Mouse (Mus musculus): ENCODE measurements around the gene Gpatch8. TPM values are rescaled to one million over a fixed set of nuclear protein-coding genes. Genes with fewer than 3 reads are reported as not detected.

The Gpatch8 gene
- polyA plus RNA-seq, 1 experiment from 2014 or later = 32.6 TPM

DNA sequence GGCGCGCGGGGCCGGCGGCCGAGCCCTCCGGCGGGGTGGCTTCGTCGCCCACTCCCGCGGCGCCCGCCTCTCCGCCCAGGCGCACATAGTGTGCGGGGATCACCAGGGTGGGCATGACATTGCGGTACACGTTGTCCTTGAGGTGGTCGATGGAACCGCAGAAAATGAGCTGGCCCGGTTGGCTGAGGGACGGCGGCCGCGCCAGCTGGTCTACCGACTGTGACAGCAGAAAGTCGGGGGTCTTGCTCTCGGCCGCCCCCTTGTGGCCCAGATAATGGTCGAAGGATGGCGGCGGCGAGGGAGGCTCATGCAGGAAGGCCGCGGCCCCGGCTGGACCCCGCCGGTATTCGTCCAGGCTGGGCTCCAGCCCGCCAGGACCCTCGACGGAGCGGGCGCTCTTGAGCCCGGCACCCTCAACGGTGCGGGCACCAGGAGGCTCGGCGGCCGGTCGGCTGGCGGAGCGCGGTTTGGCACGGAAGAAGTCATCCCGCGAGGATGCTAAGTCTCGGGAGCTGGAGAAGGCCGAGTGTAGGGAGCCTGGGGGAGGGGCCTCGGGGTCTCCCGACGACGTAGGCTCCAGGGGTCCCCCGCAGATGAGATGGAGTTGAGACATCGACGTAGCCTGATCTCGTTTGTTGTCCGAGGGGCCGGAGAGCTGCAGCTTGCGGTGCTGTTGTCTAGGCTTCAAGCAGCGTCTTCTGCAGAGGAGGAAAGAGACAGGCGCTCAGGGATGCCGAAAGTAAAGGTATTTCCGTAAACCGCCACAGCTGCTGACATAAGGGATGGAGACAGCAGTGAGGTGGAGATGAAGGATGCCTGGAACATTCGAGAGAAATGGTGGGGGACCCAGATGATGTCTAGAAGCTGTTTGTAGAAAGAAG is 117.7 kb downstream of the Gpatch8 start:
- Histone ChIP-seq H3K9ac (ENCODE audit: low read length) (peak overlapping the region; percentile 54), H3K36me3 (ENCODE audit: control insufficient read depth, insufficient read depth, low read length) (peaks cover 90% of the 10 kb centered on the region), H3K4me3 (ENCODE audit: low read depth, low read length) (peak overlapping the region; percentile 26), H3K27me3 (replicated peaks; ENCODE audit: control insufficient read depth, insufficient read depth, low read length) (no peaks in the 10 kb centered on the region), H3K9me3 (replicated peaks; ENCODE audit: control insufficient read depth, low read length) (no peaks in the 10 kb centered on the region), H3K4me1 (ENCODE audit: control insufficient read depth, insufficient read depth, low read length) (peaks cover 17% of the 10 kb centered on the region), H3K27ac (ENCODE audit: low read depth, low read length) (peak overlapping the region; percentile 52; the same call in 1 of the 2 replicates), H3K4me2 (ENCODE audit: low read length) (peak overlapping the region; percentile 56)
- DNase-seq (ENCODE audit: low spot score) = peak; percentile 83
- 12% methylated on average over 76 of the region's 77 CpGs for WGBS
- ATAC-seq = peak; percentile 35

DNA sequence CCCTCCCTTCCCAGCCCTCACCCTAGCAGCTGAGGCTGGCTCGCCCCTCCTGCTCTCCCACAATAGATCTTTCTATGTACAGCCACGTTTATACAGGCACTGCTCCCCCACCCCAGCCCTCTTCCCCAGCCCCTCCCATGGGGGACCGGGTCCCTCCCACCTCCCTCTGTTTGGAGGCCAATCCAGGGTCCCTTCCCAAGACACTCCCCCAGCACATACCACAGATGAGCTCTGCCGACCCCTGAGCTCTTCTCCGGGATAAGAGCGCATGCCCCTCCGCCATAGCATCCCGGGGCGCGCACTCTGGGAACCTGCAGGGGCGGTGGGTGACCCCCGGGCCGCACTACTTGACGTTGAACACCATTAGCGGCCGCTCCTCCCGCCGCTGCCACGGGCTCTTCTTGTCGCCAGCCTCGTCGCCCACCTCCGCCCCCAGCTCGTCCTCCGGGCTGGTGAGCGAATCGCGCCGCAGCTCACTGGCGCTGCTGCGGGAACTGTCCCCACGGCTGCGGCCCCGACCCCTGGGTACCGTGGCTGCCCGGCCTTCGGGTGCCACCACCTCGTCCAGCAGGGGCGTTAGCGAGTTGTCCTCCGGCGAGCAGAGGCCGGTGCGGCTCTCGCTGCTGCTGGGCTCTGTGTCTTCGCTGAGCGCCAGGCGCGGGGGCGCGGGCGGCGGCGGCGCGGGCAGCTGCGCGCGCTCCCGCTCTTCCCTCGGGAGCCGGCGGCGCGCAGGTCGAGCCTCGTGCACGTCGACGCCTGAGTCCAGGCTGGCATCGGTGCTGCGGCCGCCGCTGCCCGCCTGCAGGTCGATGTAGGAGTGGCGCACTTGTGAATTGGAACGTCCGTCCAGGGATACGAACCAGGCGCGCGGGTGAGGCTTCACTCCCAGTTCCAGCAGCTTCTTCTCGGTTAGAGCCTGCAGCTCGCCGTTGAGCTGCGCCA is 118.8 kb downstream of the Gpatch8 start:
- peaks cover 84% of the 10 kb centered on the region for H3K36me3 ChIP-seq (ENCODE audit: control insufficient read depth, insufficient read depth, low read length)
- H3K9ac ChIP-seq (ENCODE audit: low read length) = peak overlapping the region; percentile 54
- H3K27ac ChIP-seq (ENCODE audit: low read depth, low read length) = peak overlapping the region; percentile 35; the same call in 1 of the 2 replicates
- no peaks in the 10 kb centered on the region for H3K27me3 ChIP-seq (replicated peaks; ENCODE audit: control insufficient read depth, insufficient read depth, low read length)
- H3K4me1 ChIP-seq (ENCODE audit: control insufficient read depth, insufficient read depth, low read length) = peaks cover 17% of the 10 kb centered on the region
- DNase-seq (ENCODE audit: low spot score) (peak; percentile 65), ATAC-seq (peak; percentile 30)
- H3K4me3 ChIP-seq (ENCODE audit: low read depth, low read length) = peak overlapping the region; percentile 26
- H3K9me3 ChIP-seq (replicated peaks; ENCODE audit: control insufficient read depth, low read length) = no peaks in the 10 kb centered on the region
- H3K4me2 ChIP-seq (ENCODE audit: low read length) = peak overlapping the region; percentile 56
- 5% methylated on average over 87 of the region's 87 CpGs for whole genome bisulfite sequencing

GRCm38 (mm10) chr11:102436471-102436790 is 119.8 kb downstream of the Gpatch8 start:
- no peak overlapping the region for H3K27ac ChIP-seq (ENCODE audit: low read depth, low read length)
- H3K9me3 ChIP-seq (replicated peaks; ENCODE audit: control insufficient read depth, low read length) = no peaks in the 10 kb centered on the region
- H3K9ac ChIP-seq (ENCODE audit: low read length) = no peak overlapping the region
- no peak overlapping the region for H3K4me3 ChIP-seq (ENCODE audit: low read depth, low read length)
- H3K27me3 ChIP-seq (replicated peaks; ENCODE audit: control insufficient read depth, insufficient read depth, low read length) = no peaks in the 10 kb centered on the region
- no peak overlapping the region for H3K4me2 ChIP-seq (ENCODE audit: low read length)
- peaks cover 78% of the 10 kb centered on the region for H3K36me3 ChIP-seq (ENCODE audit: control insufficient read depth, insufficient read depth, low read length)
- H3K4me1 ChIP-seq (ENCODE audit: control insufficient read depth, insufficient read depth, low read length) = peaks cover 17% of the 10 kb centered on the region
- no peak for DNase-seq (ENCODE audit: low spot score)
- WGBS = 80% methylated on average over 10 of the region's 10 CpGs
- ATAC-seq = no peak

DNA sequence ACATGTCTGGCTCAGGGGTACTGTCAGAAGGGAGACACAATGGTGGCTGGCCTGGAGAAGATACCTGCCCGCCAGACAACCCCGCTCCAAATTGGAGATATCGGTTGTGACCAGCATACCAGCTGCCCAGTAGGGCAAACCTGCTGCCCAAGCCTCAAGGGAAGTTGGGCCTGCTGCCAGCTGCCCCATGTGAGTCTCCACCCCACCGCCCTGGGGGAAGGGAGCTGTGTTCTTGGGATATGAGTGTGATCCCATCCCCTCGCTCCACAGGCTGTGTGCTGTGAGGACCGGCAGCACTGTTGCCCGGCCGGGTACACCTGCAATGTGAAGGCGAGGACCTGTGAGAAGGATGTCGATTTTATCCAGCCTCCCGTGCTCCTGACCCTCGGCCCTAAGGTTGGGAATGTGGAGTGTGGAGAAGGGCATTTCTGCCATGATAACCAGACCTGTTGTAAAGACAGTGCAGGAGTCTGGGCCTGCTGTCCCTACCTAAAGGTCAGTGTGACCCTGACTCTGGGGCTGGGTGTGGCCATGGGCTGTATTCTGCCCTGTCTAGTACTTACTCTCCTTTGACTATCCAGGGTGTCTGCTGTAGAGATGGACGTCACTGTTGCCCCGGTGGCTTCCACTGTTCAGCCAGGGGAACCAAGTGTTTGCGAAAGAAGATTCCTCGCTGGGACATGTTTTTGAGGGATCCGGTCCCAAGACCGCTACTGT is 120.3 kb downstream of the Gpatch8 start:
- DNase-seq (ENCODE audit: low spot score) (no peak), ATAC-seq (no peak)
- H3K36me3 ChIP-seq (ENCODE audit: control insufficient read depth, insufficient read depth, low read length) = peaks cover 74% of the 10 kb centered on the region
- peaks cover 17% of the 10 kb centered on the region for H3K4me1 ChIP-seq (ENCODE audit: control insufficient read depth, insufficient read depth, low read length)
- H3K4me3 ChIP-seq (ENCODE audit: low read depth, low read length) = no peak overlapping the region
- H3K27ac ChIP-seq (ENCODE audit: low read depth, low read length) = no peak overlapping the region
- no peak overlapping the region for H3K9ac ChIP-seq (ENCODE audit: low read length)
- no peak overlapping the region for H3K4me2 ChIP-seq (ENCODE audit: low read length)
- WGBS = 90% methylated on average over 18 of the region's 18 CpGs
- no peaks in the 10 kb centered on the region for H3K9me3 ChIP-seq (replicated peaks; ENCODE audit: control insufficient read depth, low read length)
- H3K27me3 ChIP-seq (replicated peaks; ENCODE audit: control insufficient read depth, insufficient read depth, low read length) = no peaks in the 10 kb centered on the region

- ATAC-seq (no peak), DNase-seq (ENCODE audit: low spot score) (no peak)
- H3K9ac ChIP-seq (ENCODE audit: low read length) = no peak overlapping the region
- H3K9me3 ChIP-seq (replicated peaks; ENCODE audit: control insufficient read depth, low read length) = no peaks in the 10 kb centered on the region
- H3K4me1 ChIP-seq (ENCODE audit: control insufficient read depth, insufficient read depth, low read length) = peaks cover 17% of the 10 kb centered on the region
- no peak overlapping the region for H3K4me3 ChIP-seq (ENCODE audit: low read depth, low read length)
- H3K4me2 ChIP-seq (ENCODE audit: low read length) = no peak overlapping the region
- no peaks in the 10 kb centered on the region for H3K27me3 ChIP-seq (replicated peaks; ENCODE audit: control insufficient read depth, insufficient read depth, low read length)
- whole genome bisulfite sequencing = 89% methylated on average over 11 of the region's 11 CpGs
- H3K36me3 ChIP-seq (ENCODE audit: control insufficient read depth, insufficient read depth, low read length) = peaks cover 66% of the 10 kb centered on the region
- no peak overlapping the region for H3K27ac ChIP-seq (ENCODE audit: low read depth, low read length)
Observed at GRCm38 (mm10) chr11:102434816-102435705, 121.1 kb downstream of the Gpatch8 start.

GRCm38 (mm10) chr11:102434406-102434805 is 121.8 kb downstream of the Gpatch8 start:
- Histone ChIP-seq H3K36me3 (ENCODE audit: control insufficient read depth, insufficient read depth, low read length) (peaks cover 59% of the 10 kb centered on the region), H3K4me1 (ENCODE audit: control insufficient read depth, insufficient read depth, low read length) (peaks cover 20% of the 10 kb centered on the region), H3K9ac (ENCODE audit: low read length) (no peak overlapping the region), H3K4me3 (ENCODE audit: low read depth, low read length) (no peak overlapping the region), H3K27me3 (replicated peaks; ENCODE audit: control insufficient read depth, insufficient read depth, low read length) (no peaks in the 10 kb centered on the region), H3K9me3 (replicated peaks; ENCODE audit: control insufficient read depth, low read length) (no peaks in the 10 kb centered on the region), H3K4me2 (ENCODE audit: low read length) (no peak overlapping the region), H3K27ac (ENCODE audit: low read depth, low read length) (no peak overlapping the region)
- peak; percentile 95 for DNase-seq (ENCODE audit: low spot score)
- peak; percentile 56; the same call in 1 of the 2 replicates for ATAC-seq
- 5% methylated on average over 7 of the region's 7 CpGs for WGBS

DNA sequence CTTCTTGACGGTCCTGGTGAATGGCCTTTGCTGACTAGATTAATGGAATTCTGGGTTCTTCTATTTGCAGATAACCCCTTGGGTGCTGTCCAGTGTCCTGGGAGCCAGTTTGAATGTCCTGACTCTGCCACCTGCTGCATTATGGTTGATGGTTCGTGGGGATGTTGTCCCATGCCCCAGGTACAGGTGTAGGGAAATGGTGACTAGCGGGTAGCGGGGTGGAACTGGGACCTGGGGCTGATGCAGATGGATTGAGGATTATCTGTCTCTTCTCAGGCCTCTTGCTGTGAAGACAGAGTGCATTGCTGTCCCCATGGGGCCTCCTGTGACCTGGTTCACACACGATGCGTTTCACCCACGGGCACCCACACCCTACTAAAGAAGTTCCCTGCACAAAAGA is 122.3 kb downstream of the Gpatch8 start:
- DNase-seq (ENCODE audit: low spot score) = no peak
- no peak overlapping the region for H3K27ac ChIP-seq (ENCODE audit: low read depth, low read length)
- 0 out of 2 replicates have a peak overlapping the region, but pooled peaks have one; percentile 13 for H3K9ac ChIP-seq (ENCODE audit: low read length)
- H3K4me2 ChIP-seq (ENCODE audit: low read length) = no peak overlapping the region
- no peak overlapping the region for H3K4me3 ChIP-seq (ENCODE audit: low read depth, low read length)
- no peaks in the 10 kb centered on the region for H3K27me3 ChIP-seq (replicated peaks; ENCODE audit: control insufficient read depth, insufficient read depth, low read length)
- WGBS = 93% methylated on average over 7 of the region's 7 CpGs
- no peaks in the 10 kb centered on the region for H3K9me3 ChIP-seq (replicated peaks; ENCODE audit: control insufficient read depth, low read length)
- no peak for ATAC-seq
- H3K4me1 ChIP-seq (ENCODE audit: control insufficient read depth, insufficient read depth, low read length) = peaks cover 16% of the 10 kb centered on the region
- peaks cover 54% of the 10 kb centered on the region for H3K36me3 ChIP-seq (ENCODE audit: control insufficient read depth, insufficient read depth, low read length)

DNA sequence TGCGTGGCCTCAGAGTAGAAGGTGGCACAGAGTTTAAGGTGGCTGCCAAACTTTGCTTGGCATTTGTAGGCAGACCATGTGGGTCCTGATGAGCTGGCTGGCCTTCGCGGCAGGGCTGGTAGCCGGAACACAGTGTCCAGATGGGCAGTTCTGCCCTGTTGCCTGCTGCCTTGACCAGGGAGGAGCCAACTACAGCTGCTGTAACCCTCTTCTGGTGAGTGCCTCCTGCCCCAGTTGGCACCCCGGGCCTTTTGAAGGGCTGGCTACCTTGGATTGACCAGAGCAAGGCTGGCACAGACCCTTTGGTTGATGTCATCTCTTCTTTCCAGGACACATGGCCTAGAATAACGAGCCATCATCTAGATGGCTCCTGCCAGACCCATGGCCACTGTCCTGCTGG is 123.3 kb downstream of the Gpatch8 start:
- Histone ChIP-seq H3K27ac (ENCODE audit: low read depth, low read length) (no peak overlapping the region), H3K4me1 (ENCODE audit: control insufficient read depth, insufficient read depth, low read length) (peaks cover 13% of the 10 kb centered on the region), H3K4me2 (ENCODE audit: low read length) (no peak overlapping the region), H3K4me3 (ENCODE audit: low read depth, low read length) (no peak overlapping the region), H3K9me3 (replicated peaks; ENCODE audit: control insufficient read depth, low read length) (no peaks in the 10 kb centered on the region), H3K27me3 (replicated peaks; ENCODE audit: control insufficient read depth, insufficient read depth, low read length) (no peaks in the 10 kb centered on the region), H3K36me3 (ENCODE audit: control insufficient read depth, insufficient read depth, low read length) (peaks cover 44% of the 10 kb centered on the region), H3K9ac (ENCODE audit: low read length) (no peak overlapping the region)
- WGBS = 92% methylated on average over 6 of the region's 6 CpGs
- ATAC-seq = no peak
- no peak for DNase-seq (ENCODE audit: low spot score)

Data from forebrain, embryonic 14.5 days (tissue).